ENCODE assay signal across 30 mouse cellular contexts in genomic region chr1:54600275-54600674, GRCm38 (mm10). TPM values are rescaled to one million over a fixed set of nuclear protein-coding genes. Genes with fewer than 3 reads are reported as not detected.
DNase-seq lines count a peak whose midpoint lies in the region; ATAC-seq and TF ChIP-seq lines count a peak whose summit lies in the region.
"Had no signal": no experiment of that assay in that cellular context is flagged by ENCODE, and none has a peak within 500 bp of the region (broad histone marks: within the 10 kb centered on the region; RNA-seq: fewer than 3 reads in every experiment).

No protein-coding gene starts in this region.

- DNase-seq in A20 (ENCODE audit: low read depth, low spot score) = peak; percentile 54
- DNase-seq in lung, postnatal 36 days = no peak
- no peak for DNase-seq in gastrocnemius, adult 18-20 months (ENCODE audit: low spot score)
- no peak for DNase-seq in kidney, adult 2 months
- DNase-seq in embryo, embryonic 11 days = no peak
- DNase-seq: adrenal gland, adult 2 months; cerebellum, adult 11 months; cerebellum, adult 9-10 months; cerebellum, postnatal 36 days; gastrocnemius, postnatal 10 days; heart, postnatal 10 days; kidney, adult 8-10 months; liver; lung, adult 2 months; lung, postnatal 10 days; thymus, postnatal 14 days had no signal

- no peak overlapping the region for H3K9ac ChIP-seq in intestine, embryonic 15.5 days
- no peak overlapping the region for H3K9ac ChIP-seq in stomach, embryonic 14.5 days (replicated peaks; ENCODE audit: low read depth, low read length)
- H3K9ac ChIP-seq: embryonic facial prominence, embryonic 13.5 days; forebrain, embryonic 15.5 days; heart, embryonic 13.5 days; liver, embryonic 14.5 days; midbrain, embryonic 15.5 days; neural tube, embryonic 15.5 days had no signal

- no peak overlapping the region for H3K4me3 ChIP-seq in intestine, embryonic 15.5 days (replicated peaks)
- no peak overlapping the region for H3K4me3 ChIP-seq in stomach, embryonic 14.5 days (ENCODE audit: low read depth, low read length)
- no peak overlapping the region for H3K4me3 ChIP-seq in kidney, adult 2 months (ENCODE audit: insufficient read depth, low read depth, low read length)
- H3K4me3 ChIP-seq: embryonic facial prominence, embryonic 13.5 days; forebrain, embryonic 10.5 days; forebrain, embryonic 15.5 days; heart, embryonic 13.5 days; midbrain, embryonic 10.5 days; midbrain, embryonic 15.5 days; neural tube, embryonic 15.5 days had no signal

- peak; percentile 72 for ATAC-seq in activated CD4-positive, CD25-positive, alpha-beta regulatory T cell, adult 4 months
- ATAC-seq in intestine, embryonic 15.5 days = peak; percentile 95
- peak; percentile 62; the same call in 1 of the 2 replicates for ATAC-seq in stomach, embryonic 14.5 days (ENCODE audit: insufficient number of reproducible peaks, insufficient read depth, low FRiP score, low read depth)
- ATAC-seq: forebrain, embryonic 15.5 days; hindbrain, embryonic 16.5 days; midbrain, embryonic 15.5 days had no signal

- no peak for TF ChIP-seq CTCF in kidney, adult 2 months (conservative IDR thresholded peaks at IDR 0.05; ENCODE audit: insufficient read depth, insufficient read length, low read depth, low read length)

- peak overlapping the region; percentile 64 for H3K27ac ChIP-seq in intestine, embryonic 15.5 days
- peak overlapping the region; percentile 18; the same call in 1 of the 2 replicates for H3K27ac ChIP-seq in stomach, embryonic 14.5 days (ENCODE audit: low read length)
- no peak overlapping the region for H3K27ac ChIP-seq in kidney, adult 2 months (ENCODE audit: insufficient read depth, low read depth, low read length)
- H3K27ac ChIP-seq: embryonic facial prominence, embryonic 13.5 days; forebrain, embryonic 10.5 days; forebrain, embryonic 15.5 days; heart, embryonic 13.5 days; kidney, postnatal 0 days; liver, embryonic 14.5 days; midbrain, embryonic 10.5 days; midbrain, embryonic 15.5 days; neural tube, embryonic 15.5 days had no signal

- no peak for TF ChIP-seq POLR2A in kidney, adult 2 months (IDR thresholded peaks at IDR 0.05; ENCODE audit: low read depth, low read length)

- no peaks in the 10 kb centered on the region for H3K36me3 ChIP-seq in intestine, embryonic 15.5 days
- H3K36me3 ChIP-seq in stomach, embryonic 14.5 days (ENCODE audit: control insufficient read depth, insufficient read depth, low read length) = no peaks in the 10 kb centered on the region
- H3K36me3 ChIP-seq in kidney, adult 2 months (ENCODE audit: control insufficient read depth, insufficient read depth, low read length) = no peaks in the 10 kb centered on the region
- H3K36me3 ChIP-seq: embryonic facial prominence, embryonic 13.5 days; forebrain, embryonic 10.5 days; forebrain, embryonic 15.5 days; heart, embryonic 13.5 days; midbrain, embryonic 10.5 days; midbrain, embryonic 15.5 days; neural tube, embryonic 15.5 days had no signal

- H3K27me3 ChIP-seq in intestine, embryonic 15.5 days (replicated peaks) = no peaks in the 10 kb centered on the region
- no peaks in the 10 kb centered on the region for H3K27me3 ChIP-seq in stomach, embryonic 14.5 days (ENCODE audit: control insufficient read depth, insufficient read depth, low read length)
- no peaks in the 10 kb centered on the region for H3K27me3 ChIP-seq in kidney, adult 2 months (replicated peaks; ENCODE audit: control insufficient read depth, insufficient read depth, low read length)
- H3K27me3 ChIP-seq: embryonic facial prominence, embryonic 13.5 days; forebrain, embryonic 15.5 days; heart, embryonic 13.5 days; midbrain, embryonic 15.5 days; neural tube, embryonic 15.5 days had no signal

- H3K4me1 ChIP-seq in intestine, embryonic 15.5 days (replicated peaks) = no peaks in the 10 kb centered on the region
- H3K4me1 ChIP-seq in stomach, embryonic 14.5 days (ENCODE audit: control insufficient read depth, insufficient read depth, low read length) = no peaks in the 10 kb centered on the region
- H3K4me1 ChIP-seq in kidney, adult 2 months (ENCODE audit: control insufficient read depth, insufficient read depth, low read length) = no peaks in the 10 kb centered on the region; the same call in 1 of the 2 replicates
- H3K4me1 ChIP-seq: embryonic facial prominence, embryonic 13.5 days; forebrain, embryonic 10.5 days; heart, embryonic 13.5 days; midbrain, embryonic 10.5 days; midbrain, embryonic 15.5 days; neural tube, embryonic 15.5 days had no signal

- WGBS in intestine, embryonic 15.5 days = 57% methylated on average over 1 of the region's 1 CpGs
- 76% methylated on average over 1 of the region's 1 CpGs for WGBS in stomach, embryonic 14.5 days
- WGBS in kidney, adult 2 months = 58% methylated on average over 1 of the region's 1 CpGs

- H3K9me3 ChIP-seq in intestine, embryonic 15.5 days = no peaks in the 10 kb centered on the region
- H3K9me3 ChIP-seq in stomach, embryonic 14.5 days (ENCODE audit: control insufficient read depth, low read depth, low read length) = no peaks in the 10 kb centered on the region; the same call in 1 of the 2 replicates
- H3K9me3 ChIP-seq: embryonic facial prominence, embryonic 13.5 days; midbrain, embryonic 10.5 days; midbrain, embryonic 15.5 days; neural tube, embryonic 15.5 days had no signal

- H3K4me2 ChIP-seq in intestine, embryonic 15.5 days (replicated peaks) = no peak overlapping the region
- no peak overlapping the region for H3K4me2 ChIP-seq in stomach, embryonic 14.5 days (replicated peaks; ENCODE audit: low read depth, low read length)
- H3K4me2 ChIP-seq: embryonic facial prominence, embryonic 13.5 days; forebrain, embryonic 15.5 days; heart, embryonic 13.5 days; midbrain, embryonic 15.5 days; neural tube, embryonic 15.5 days had no signal

RNA-seq across cellular contexts. Expression of gene Pgap1, which starts 42.8 kb away (rescaled TPM):
- polyA plus RNA-seq in activated CD4-positive, CD25-positive, alpha-beta regulatory T cell, adult 4 months (2017; shearing (Covaris generic)) = 1 to 10 TPM; 7.4 to 8.5 TPM
- polyA plus RNA-seq in intestine, embryonic 15.5 days (2015; fragmentation: Nextera tagmentation; extraction: Ambion mirVana) = 9.2 and 9.4 TPM in 2 replicates
- 25.9 and 26.9 TPM in 2 replicates for polyA plus RNA-seq in stomach, embryonic 14.5 days (2014; fragmentation: Nextera tagmentation; extraction: Ambion mirVana)
- 1 to 10 TPM; 1.9 to 2.6 TPM for total RNA-seq in gastrocnemius, adult 18-20 months (2021)
- polyA plus RNA-seq in kidney, adult 2 months (2012; rRNA removed) = 2.3 and 2.8 TPM in 2 replicates
- total RNA-seq: MEL had no signal
